Mouse (Mus musculus) thymus, adult 2 months (tissue): ENCODE results near the gene Pkp4.

Source experiments
- CTCF ChIP-seq: fragments of 200-500 bp; IDR thresholded peaks from 2 replicates; pipeline ENCODE4 v1.5.1; 2012; ENCODE audit warnings: mild to moderate bottlenecking, control low read depth, low read length, moderate library complexity, borderline replicate concordance; ENCODE audit not compliant: control insufficient read depth, poor library complexity, insufficient read depth; ENCODE audit errors: extremely low read depth
- POLR2A ChIP-seq: fragments of 200-500 bp; IDR thresholded peaks from 2 replicates; pipeline ENCODE4 v1.6.1; 2012; ENCODE audit warnings: mild to moderate bottlenecking, low read length, control low read depth, moderate library complexity; ENCODE audit not compliant: control insufficient read depth, poor library complexity, insufficient read depth; ENCODE audit errors: extremely low read depth

DNA sequence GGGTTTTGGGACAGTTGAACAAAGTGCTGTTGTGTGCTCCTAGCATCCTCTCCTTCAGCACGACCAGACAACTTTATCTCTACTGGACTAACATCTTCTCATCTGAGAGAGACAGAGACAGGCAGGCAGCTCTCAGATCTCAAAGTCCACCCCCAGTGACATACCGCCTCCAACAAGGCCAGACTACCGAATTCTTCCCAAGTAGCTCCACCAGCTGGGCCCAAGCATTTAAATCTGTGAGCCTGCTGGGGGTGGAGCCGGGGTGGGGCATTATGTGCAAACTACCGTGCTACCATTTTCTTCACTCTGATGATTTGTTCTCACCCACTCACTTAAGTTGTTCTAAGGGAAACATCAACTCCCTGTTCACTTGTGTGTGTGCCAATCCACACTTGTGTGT is 18.8 kb downstream of the Pkp4 start:
- TF ChIP-seq CTCF (no peak), POLR2A (no peak)
